Mouse (Mus musculus) forebrain, embryonic 15.5 days (tissue): Measurements from ENCODE around the gene Trit1. TPM values are rescaled to one million over a fixed set of nuclear protein-coding genes. Genes with fewer than 3 reads are reported as not detected.

Experiments used
- ATAC-seq: fragments of 200-750 bp; cut with Nextera tagmentation; replicated peaks from 2 replicates; pipeline ENCODE4 v1.8.0; 2017; ENCODE audit warnings: mild to moderate bottlenecking, moderate TSS enrichment, moderate library complexity
- H3K27ac ChIP-seq: fragments of 300-500 bp; sonication (generic); replicated peaks from 2 replicates; pipeline ENCODE4 v1.5.1; 2015; ENCODE audit warnings: mild to moderate bottlenecking, inconsistent platforms
- H3K27me3 ChIP-seq: fragments of 300-500 bp; sonication (generic); 2 replicates; pipeline ENCODE4 v1.6.1; 2015; ENCODE audit warnings: inconsistent platforms
- H3K36me3 ChIP-seq: fragments of 300-500 bp; sonication (generic); 2 replicates; pipeline ENCODE4 v1.6.1; 2015; ENCODE audit warnings: mild to moderate bottlenecking, inconsistent platforms
- H3K4me1 ChIP-seq: fragments of 300-500 bp; sonication (generic); 2 replicates; pipeline ENCODE4 v1.6.1; 2015; ENCODE audit warnings: inconsistent platforms
- H3K4me2 ChIP-seq: fragments of 300-500 bp; sonication (generic); replicated peaks from 2 replicates; pipeline ENCODE4 v1.6.1; 2015; ENCODE audit warnings: mild to moderate bottlenecking, inconsistent platforms
- H3K4me3 ChIP-seq: fragments of 300-500 bp; sonication (generic); 2 replicates; pipeline ENCODE4 v1.5.1; 2015; ENCODE audit warnings: mild to moderate bottlenecking, inconsistent platforms
- H3K9ac ChIP-seq: fragments of 300-500 bp; sonication (generic); replicated peaks from 2 replicates; pipeline ENCODE4 v1.6.1; 2015; ENCODE audit warnings: mild to moderate bottlenecking, inconsistent platforms
- H3K9me3 ChIP-seq: fragments of 300-500 bp; sonication (generic); 2 replicates; pipeline ENCODE4 v1.6.1; 2016; ENCODE audit warnings: inconsistent platforms
- WGBS: fragments of 180-500 bp; shearing (Covaris S2); methylation state at CpG from one replicate; pipeline ENCODE4 v1.1.7; 2015; ENCODE audit warnings: mixed read lengths; 5-methylcytosine and 5-hydroxymethylcytosine counted together
- polyA plus RNA-seq: library from polyadenylated mRNA; unstranded; fragments of >200 nt; fragmentation: Nextera tagmentation; extraction: Ambion mirVana; gene quantifications from 2 replicates; pipeline ENCODE4 v1.2.1, GENCODE M21; 2015

Trit1 gene
- polyA plus RNA-seq, 1 experiment from 2014 or later: 31.6 TPM

DNA sequence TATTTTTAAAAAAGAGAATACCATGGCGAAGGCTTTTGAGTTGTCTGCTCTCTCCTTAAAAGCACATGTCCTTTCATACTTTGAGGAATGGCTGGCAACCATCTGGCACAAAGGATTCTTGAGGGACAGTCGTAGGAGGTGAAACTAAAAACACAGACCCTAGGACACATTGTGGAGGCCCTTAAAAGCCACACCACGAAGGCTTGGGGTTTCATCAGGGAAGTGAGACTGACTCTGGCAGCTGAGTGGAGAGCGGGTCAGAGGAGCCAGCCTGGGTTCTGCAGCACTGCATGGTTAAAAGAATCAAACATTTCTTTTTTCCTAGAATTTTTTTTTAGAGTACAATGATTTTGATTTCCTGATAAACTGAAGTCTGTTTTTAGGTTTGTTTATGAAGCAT, 10.2 kb downstream of the Trit1 start:
- no peak overlapping the region for H3K9ac ChIP-seq
- H3K36me3 ChIP-seq: peaks cover 37% of the 10 kb centered on the region
- H3K4me2 ChIP-seq: no peak overlapping the region
- no peak for ATAC-seq
- H3K4me1 ChIP-seq: no peaks in the 10 kb centered on the region
- H3K9me3 ChIP-seq: no peaks in the 10 kb centered on the region
- H3K27ac ChIP-seq: no peak overlapping the region
- 82% methylated on average over 4 of the region's 4 CpGs for WGBS
- H3K4me3 ChIP-seq: no peak overlapping the region
- no peaks in the 10 kb centered on the region for H3K27me3 ChIP-seq

DNA sequence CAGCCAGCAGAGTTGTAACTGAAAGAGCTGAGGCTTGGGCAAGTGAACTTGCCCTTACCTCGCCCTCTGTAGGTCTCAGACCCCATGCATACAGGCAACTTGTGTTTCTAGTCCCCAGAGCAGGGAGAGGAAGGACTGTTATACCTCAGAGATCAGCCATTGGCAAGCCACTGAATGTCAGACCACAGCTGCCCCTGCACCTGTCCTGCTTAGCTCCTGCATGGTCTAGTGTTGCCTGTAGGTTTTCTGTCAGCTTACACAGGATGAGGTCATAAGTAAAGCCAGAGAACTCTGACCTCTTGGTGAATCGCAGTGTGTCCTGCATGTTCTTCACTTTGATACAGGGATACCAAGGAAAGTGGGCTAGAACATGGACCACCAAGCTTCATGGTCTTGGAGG, 18.4 kb downstream of the Trit1 start:
- H3K4me1 ChIP-seq: 0 out of 2 replicates have a peak, but pooled peaks cover 3% of the 10 kb centered on the region
- no peak overlapping the region for H3K4me3 ChIP-seq
- H3K36me3 ChIP-seq: peaks cover 25% of the 10 kb centered on the region
- 95% methylated on average over 2 of the region's 2 CpGs for WGBS
- H3K27ac ChIP-seq: no peak overlapping the region
- no peaks in the 10 kb centered on the region for H3K27me3 ChIP-seq
- no peak overlapping the region for H3K9ac ChIP-seq
- no peaks in the 10 kb centered on the region for H3K9me3 ChIP-seq
- H3K4me2 ChIP-seq: no peak overlapping the region
- ATAC-seq: no peak

DNA sequence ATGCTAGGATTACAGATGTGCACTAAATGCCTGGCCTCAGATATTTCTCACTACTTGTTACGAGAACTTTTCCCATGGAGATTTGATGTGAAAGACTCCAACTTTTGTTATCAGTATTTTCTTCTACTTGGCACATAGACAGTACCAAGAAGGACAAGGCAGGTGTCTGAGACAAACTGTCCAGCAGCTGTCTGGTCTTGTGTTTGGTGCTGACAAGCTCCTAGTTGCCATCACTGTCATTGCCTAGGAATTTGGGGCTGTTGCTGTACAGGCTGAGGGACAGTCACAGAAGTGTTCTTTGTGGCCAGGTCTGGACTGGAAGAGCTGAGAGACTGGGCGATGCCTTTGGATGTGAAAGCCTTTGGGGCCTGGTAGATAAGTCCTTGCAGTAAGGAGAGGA, 19.2 kb downstream of the Trit1 start:
- no peak overlapping the region for H3K4me3 ChIP-seq
- H3K27me3 ChIP-seq: no peaks in the 10 kb centered on the region
- no peak overlapping the region for H3K9ac ChIP-seq
- H3K4me2 ChIP-seq: no peak overlapping the region
- no peak for ATAC-seq
- no peak overlapping the region for H3K27ac ChIP-seq
- 94% methylated on average over 2 of the region's 2 CpGs for WGBS
- H3K36me3 ChIP-seq: peaks cover 28% of the 10 kb centered on the region
- 0 out of 2 replicates have a peak, but pooled peaks cover 3% of the 10 kb centered on the region for H3K4me1 ChIP-seq
- H3K9me3 ChIP-seq: no peaks in the 10 kb centered on the region

DNA sequence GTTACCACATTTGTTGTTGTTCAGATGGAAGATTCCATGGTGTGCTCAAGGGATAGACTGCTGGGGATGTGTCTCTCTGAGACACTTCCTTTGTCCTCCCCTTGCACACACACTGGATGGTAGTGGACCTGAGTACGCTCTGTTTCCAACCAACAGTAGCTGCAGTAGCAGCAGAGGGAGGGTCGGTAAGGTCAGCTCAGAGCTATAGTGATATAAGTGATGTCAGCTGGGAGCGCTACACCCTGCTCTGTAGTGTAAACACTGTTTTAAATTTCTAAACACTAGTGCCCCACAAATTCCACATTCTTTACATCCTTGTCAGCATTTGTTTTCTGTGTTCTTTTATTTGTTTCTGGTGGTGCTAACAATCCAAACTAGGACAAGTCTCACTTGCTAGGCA, 20.3 kb downstream of the Trit1 start:
- no peak overlapping the region for H3K4me2 ChIP-seq
- 0 out of 2 replicates have a peak, but pooled peaks cover 3% of the 10 kb centered on the region for H3K4me1 ChIP-seq
- H3K36me3 ChIP-seq: peaks cover 20% of the 10 kb centered on the region
- H3K4me3 ChIP-seq: no peak overlapping the region
- no peaks in the 10 kb centered on the region for H3K27me3 ChIP-seq
- 79% methylated on average over 3 of the region's 3 CpGs for WGBS
- H3K9ac ChIP-seq: no peak overlapping the region
- no peak for ATAC-seq
- H3K27ac ChIP-seq: 0 out of 2 replicates have a peak overlapping the region, but pooled peaks have one; percentile 25
- no peaks in the 10 kb centered on the region for H3K9me3 ChIP-seq

DNA sequence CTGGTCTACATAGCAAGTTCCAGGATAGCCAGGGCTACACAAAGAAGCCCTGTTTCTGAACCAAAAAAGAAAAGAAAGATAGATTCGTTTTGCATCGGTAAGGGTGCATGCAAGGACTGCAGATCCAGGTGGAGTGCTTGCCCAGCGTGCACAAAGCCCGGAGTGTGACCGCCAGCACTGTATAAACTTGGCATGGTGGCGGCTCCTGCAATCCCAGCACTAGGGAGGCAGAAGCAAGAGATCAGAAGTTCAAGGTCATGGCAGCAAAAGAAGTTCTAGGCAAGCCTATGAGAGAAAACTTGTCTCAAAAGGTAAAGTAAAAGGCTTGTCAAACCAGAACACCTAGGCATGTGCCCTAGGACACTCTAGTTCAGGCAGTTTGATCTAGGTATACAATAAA, 24.7 kb downstream of the Trit1 start:
- Histone ChIP-seq H3K9me3 (no peaks in the 10 kb centered on the region), H3K4me3 (no peak overlapping the region), H3K27ac (no peak overlapping the region), H3K4me2 (no peak overlapping the region), H3K27me3 (no peaks in the 10 kb centered on the region), H3K4me1 (peaks cover 11% of the 10 kb centered on the region), H3K36me3 (peaks cover 37% of the 10 kb centered on the region), H3K9ac (no peak overlapping the region)
- no peak for ATAC-seq
- 92% methylated on average over 6 of the region's 6 CpGs for WGBS

DNA sequence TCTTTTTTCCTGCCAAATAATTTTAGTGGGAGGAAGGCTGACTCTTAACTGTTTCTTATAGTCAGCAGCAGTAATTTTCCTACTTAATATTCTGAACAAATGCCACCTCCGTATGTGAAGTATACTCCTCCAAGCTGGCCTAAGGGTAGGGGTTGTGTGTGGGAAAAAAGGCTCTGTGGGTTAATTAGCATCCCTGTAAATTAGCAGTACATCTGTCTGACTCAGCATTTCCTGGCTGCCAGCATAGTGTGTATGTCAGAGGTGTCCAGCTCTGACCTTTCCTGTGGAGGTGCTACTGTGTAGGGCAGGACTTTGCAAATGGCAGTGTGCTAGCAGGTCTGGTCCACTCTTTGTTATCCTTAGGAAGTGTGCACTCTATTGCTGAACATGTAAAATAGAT, 27.5 kb downstream of the Trit1 start:
- peak; percentile 35; the same call in 1 of the 2 replicates for ATAC-seq
- peaks cover 9% of the 10 kb centered on the region for H3K4me1 ChIP-seq
- no peaks in the 10 kb centered on the region for H3K9me3 ChIP-seq
- no peaks in the 10 kb centered on the region for H3K27me3 ChIP-seq
- WGBS: 16% methylated on average over 1 of the region's 1 CpGs
- H3K27ac ChIP-seq: no peak overlapping the region
- H3K4me2 ChIP-seq: no peak overlapping the region
- peaks cover 54% of the 10 kb centered on the region for H3K36me3 ChIP-seq
- no peak overlapping the region for H3K4me3 ChIP-seq
- H3K9ac ChIP-seq: no peak overlapping the region

DNA sequence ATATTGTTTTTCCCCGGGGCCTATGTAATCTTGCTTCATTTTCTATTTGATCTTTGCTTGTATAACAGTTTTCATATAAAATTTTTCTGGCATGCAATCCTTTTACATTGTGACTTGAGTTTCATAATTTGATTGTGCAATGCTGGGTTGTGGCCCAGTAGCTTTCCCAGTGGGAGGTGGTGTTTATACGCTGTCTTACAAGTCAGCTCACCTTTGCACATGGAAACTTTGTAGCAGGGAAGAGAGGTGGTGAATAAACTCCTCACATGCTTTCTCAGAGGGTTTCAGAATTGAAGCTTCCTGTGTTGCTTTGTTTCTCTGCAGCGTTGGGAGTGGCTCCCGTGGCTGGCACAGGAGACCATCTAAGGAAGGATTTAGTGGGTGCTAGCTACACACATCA, 28.4 kb downstream of the Trit1 start:
- ATAC-seq: no peak
- no peak overlapping the region for H3K27ac ChIP-seq
- H3K27me3 ChIP-seq: no peaks in the 10 kb centered on the region
- peaks cover 15% of the 10 kb centered on the region for H3K4me1 ChIP-seq
- no peak overlapping the region for H3K4me2 ChIP-seq
- no peak overlapping the region for H3K9ac ChIP-seq
- no peaks in the 10 kb centered on the region for H3K9me3 ChIP-seq
- peaks cover 57% of the 10 kb centered on the region for H3K36me3 ChIP-seq
- 92% methylated on average over 4 of the region's 4 CpGs for WGBS
- no peak overlapping the region for H3K4me3 ChIP-seq

DNA sequence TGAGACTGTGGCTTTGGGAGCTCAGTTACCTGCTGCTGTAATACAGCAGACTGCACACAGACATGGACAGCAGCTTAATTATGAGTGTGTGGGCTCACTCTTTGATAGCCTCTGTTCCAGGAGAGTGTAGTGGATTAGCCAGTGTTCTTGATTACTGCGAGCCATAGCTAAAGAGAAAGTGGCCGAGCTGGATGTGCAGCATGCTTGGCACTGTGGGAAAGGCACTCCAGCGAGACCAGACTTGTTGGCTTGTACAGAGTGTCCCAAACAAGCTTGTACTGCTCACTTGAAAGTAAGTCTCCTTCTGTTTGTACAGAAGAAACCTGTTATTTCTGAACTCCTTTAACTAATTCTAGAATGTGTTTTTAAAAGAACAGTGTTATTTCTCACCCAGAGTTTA, 29.9 kb downstream of the Trit1 start:
- Histone ChIP-seq H3K4me2 (no peak overlapping the region), H3K27me3 (no peaks in the 10 kb centered on the region), H3K9me3 (no peaks in the 10 kb centered on the region), H3K4me3 (no peak overlapping the region), H3K27ac (no peak overlapping the region), H3K36me3 (peaks cover 50% of the 10 kb centered on the region), H3K9ac (no peak overlapping the region), H3K4me1 (peaks cover 30% of the 10 kb centered on the region)
- no peak for ATAC-seq
- WGBS: 78% methylated on average over 3 of the region's 3 CpGs

DNA sequence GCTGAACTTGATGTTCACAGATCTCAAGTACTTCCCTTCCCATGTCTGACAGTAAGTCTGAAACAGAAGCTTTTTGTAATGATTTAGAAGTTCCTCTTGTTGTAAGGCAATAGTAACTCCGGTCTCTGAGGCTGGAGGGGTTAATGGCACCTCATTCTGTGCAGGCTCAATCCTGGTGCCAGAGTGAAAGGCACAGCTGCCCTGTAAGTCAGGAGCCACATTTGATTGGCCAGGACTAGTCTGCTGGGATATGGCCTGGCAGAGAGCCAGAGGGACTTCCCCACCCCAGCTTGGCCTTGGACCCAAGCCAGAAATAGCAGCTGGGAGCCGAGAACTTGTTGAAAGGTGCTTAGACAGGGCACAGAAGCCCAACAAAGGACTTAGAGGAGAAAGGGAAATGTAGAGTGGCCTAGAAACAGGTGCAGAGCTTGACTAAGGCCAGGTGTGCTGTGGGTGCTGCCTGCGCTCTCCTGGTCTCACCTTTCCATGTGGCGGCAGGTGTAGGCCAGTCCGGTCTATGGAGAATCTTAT, 34.3 kb downstream of the Trit1 start:
- Histone ChIP-seq H3K9me3 (no peaks in the 10 kb centered on the region), H3K4me2 (no peak overlapping the region), H3K27ac (peak overlapping the region; percentile 68), H3K36me3 (peaks cover 55% of the 10 kb centered on the region), H3K4me1 (peaks cover 48% of the 10 kb centered on the region), H3K27me3 (no peaks in the 10 kb centered on the region), H3K9ac (no peak overlapping the region), H3K4me3 (no peak overlapping the region)
- peak; percentile 87 for ATAC-seq
- 23% methylated on average over 5 of the region's 5 CpGs for WGBS

DNA sequence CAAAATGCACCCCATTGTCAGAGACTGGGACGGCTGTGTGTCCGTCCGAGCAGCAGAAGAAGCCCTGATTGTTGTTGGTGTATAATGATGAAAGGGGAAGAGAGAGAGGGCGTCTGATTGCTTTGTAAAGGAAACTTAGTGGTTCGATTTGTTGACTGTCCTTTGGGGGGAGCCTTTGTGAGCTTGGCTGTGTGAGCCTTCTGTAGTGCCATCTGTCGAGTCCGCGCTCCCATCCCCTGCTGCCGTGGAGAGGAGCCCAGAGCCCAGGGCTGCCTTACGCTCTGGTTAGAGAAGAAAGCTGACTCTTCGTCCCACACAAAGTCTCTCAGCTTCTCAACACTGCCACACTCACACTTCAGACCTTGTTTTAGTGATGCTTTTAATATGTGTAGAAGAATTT, 36.8 kb downstream of the Trit1 start:
- Histone ChIP-seq H3K36me3 (peaks cover 61% of the 10 kb centered on the region), H3K9ac (no peak overlapping the region), H3K4me1 (peaks cover 48% of the 10 kb centered on the region), H3K27ac (peak overlapping the region; percentile 87), H3K4me3 (no peak overlapping the region), H3K27me3 (no peaks in the 10 kb centered on the region), H3K9me3 (no peaks in the 10 kb centered on the region), H3K4me2 (no peak overlapping the region)
- ATAC-seq: peak; percentile 79
- WGBS: 22% methylated on average over 11 of the region's 11 CpGs

DNA sequence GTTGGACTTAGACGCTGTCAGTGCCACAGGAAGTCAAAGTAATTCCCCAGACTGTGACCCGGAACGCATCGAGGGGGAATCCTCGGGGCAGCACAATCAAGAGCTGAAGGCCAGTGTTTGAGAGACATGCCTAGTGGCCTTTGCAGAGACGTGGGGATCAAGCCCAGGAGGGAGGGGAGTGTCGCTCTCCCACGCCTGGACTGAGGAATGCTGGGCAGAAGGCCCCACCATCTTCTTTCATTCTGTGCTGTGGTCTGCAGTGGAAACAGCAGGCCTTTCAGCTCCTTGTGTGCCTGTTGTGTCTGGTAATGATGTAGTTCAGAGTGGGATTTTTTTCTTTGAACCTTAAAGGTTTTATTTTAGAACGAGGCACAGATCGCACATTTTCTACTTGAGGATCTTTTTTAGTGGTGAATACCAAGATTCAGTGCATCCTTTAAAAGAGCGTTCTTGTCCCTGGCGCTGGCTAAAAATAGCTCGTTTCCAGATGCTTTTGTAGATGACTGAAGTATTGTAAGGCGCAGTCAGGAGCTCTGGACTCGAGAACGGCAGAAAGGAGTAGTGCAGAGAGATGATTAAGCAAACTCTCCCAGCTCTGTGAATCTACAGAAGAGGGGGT, 37.9 kb downstream of the Trit1 start:
- Histone ChIP-seq H3K27me3 (no peaks in the 10 kb centered on the region), H3K27ac (peak overlapping the region; percentile 87), H3K4me1 (peaks cover 48% of the 10 kb centered on the region), H3K9ac (no peak overlapping the region), H3K4me2 (no peak overlapping the region), H3K36me3 (peaks cover 51% of the 10 kb centered on the region), H3K4me3 (no peak overlapping the region), H3K9me3 (no peaks in the 10 kb centered on the region)
- 61% methylated on average over 16 of the region's 16 CpGs for WGBS
- no peak for ATAC-seq

DNA sequence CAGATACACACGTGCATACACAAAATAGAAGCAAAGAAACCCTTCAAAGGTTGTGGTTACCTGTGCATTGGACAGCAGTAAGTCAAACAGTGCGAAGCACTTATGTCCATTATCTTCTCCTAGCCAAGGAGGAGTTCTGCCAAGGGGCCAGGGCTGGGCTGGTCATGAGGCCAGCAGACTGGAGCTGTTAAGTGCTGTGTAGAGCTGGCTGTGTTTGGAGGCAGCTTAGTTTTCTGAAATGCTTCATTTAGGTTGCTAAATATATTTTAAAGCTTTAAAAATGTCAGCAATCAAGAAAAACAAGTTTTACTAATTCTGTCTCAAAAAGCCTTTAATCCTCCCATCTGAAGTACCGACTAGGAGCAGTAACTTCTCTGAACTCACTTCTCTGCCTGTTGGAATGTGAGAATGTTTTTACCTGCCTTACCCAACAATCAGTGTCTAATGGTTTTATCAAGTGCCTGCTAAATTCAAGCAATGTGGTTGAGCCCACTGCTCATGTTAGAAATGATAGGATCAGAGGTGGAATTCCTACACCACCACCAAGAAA, 40.2 kb downstream of the Trit1 start:
- ATAC-seq: no peak
- no peaks in the 10 kb centered on the region for H3K27me3 ChIP-seq
- no peak overlapping the region for H3K9ac ChIP-seq
- H3K4me3 ChIP-seq: no peak overlapping the region
- 90% methylated on average over 3 of the region's 3 CpGs for WGBS
- H3K27ac ChIP-seq: no peak overlapping the region
- no peaks in the 10 kb centered on the region for H3K9me3 ChIP-seq
- H3K36me3 ChIP-seq: peaks cover 47% of the 10 kb centered on the region
- H3K4me1 ChIP-seq: peaks cover 24% of the 10 kb centered on the region
- H3K4me2 ChIP-seq: no peak overlapping the region

DNA sequence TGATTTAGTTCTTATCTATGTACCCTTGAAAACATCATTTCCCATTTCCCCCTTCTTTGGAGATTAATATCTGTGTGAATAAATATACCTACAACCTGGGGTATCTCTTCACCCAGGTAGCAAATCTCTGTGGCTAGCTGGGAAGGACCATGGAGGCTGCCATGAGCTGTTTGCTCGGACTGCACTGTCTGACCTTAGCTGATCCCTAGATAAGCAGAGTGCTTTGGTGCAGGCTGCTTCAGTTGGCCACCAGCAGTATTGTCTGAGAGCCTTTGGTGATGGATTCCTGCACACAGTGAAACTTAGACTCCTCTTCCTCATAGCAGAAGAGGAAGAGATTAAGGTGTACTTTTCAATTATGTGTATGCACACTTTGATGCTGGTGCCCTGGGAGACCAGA, 41.6 kb downstream of the Trit1 start:
- no peak overlapping the region for H3K4me2 ChIP-seq

More for the DNA sequence above, 41.6 kb downstream of the Trit1 start:
- H3K36me3 ChIP-seq: peaks cover 36% of the 10 kb centered on the region
- no peak overlapping the region for H3K9ac ChIP-seq
- no peaks in the 10 kb centered on the region for H3K9me3 ChIP-seq
- ATAC-seq: no peak
- WGBS: 88% methylated on average over 1 of the region's 1 CpGs
- peaks cover 13% of the 10 kb centered on the region for H3K4me1 ChIP-seq
- no peak overlapping the region for H3K27ac ChIP-seq
- no peak overlapping the region for H3K4me3 ChIP-seq
- no peaks in the 10 kb centered on the region for H3K27me3 ChIP-seq
